Mouse (Mus musculus) cerebellum, adult 11-12 months (tissue): ENCODE measurements around the gene Tmem127.
A peak's percentile ranks its signal among the peaks of the same experiment; 100 is the strongest.
"Not testable (repeated sequence)": the region's sequence is repeated elsewhere in the genome, so short reads cannot be mapped to it uniquely, and the experiment has no call there.

Experiments used
- DNase-seq: peaks from one replicate; pipeline ENCODE4 v3.0.0; 2022

Gene Tmem127

DNA sequence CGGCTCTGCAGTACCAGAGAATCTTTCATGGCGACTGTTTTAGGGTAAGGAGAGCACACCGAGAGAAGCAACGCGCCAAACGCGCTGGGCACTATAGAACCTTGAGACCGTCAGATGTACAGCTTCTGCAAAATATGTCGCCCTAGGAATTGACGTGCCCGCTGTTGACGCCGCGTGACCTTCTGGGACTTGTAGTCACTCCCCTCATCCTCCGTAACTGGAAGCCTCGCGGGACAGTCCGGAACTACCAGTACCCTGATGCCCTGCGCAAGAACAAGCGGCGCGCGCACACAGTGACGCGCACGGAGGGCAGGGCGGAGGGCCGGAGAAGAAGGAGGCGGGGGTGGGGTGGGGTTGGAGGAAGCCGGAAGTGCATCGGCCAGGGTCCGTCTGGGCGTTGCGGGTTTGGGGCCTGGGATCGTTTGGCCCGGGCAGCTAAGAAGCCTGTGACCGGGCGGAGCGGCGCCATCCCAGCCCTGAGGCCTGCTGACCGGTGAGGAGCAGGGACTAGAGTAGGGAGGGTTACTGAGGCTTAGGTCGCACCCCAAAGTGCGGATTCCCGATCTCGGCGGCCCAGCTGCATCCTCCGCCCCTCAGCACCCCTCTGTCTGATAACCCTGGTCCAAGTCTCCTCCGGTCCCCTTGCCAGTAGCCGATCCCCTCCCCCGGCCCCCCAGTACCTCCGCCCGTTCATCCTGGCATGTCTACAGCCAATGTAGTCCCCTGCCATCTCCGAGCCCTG lies at the start of gene Tmem127, which contains the start of gene Ciao1:
Gene Tmem127 (plus strand): TSS at position 317 of the 742 bp plus-strand sequence.
Gene Ciao1 (minus strand): TSS at position 225 of the 742 bp plus-strand sequence.
- peak; percentile 98 for DNase-seq

DNA sequence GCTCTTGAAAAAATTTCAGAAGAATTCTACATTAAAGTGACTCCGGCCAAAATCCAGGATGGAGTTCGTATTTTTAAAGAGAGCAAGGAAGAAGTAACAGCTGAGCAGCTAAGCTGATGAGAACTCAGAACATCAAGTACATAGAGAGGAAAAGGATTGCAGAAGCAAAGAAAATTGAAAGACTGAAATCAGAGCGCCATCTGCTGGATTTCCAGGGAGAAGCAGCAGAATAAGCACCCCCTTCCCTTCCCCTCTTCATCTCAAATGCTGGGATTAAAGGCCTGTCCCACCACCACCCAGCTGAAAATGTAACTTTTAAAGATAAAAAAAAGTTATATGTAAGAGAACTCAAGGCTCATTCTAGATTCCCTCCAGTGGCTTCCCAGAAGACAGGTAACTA lies 42.8 kb upstream of the Tmem127 start:
- DNase-seq = no peak

DNA sequence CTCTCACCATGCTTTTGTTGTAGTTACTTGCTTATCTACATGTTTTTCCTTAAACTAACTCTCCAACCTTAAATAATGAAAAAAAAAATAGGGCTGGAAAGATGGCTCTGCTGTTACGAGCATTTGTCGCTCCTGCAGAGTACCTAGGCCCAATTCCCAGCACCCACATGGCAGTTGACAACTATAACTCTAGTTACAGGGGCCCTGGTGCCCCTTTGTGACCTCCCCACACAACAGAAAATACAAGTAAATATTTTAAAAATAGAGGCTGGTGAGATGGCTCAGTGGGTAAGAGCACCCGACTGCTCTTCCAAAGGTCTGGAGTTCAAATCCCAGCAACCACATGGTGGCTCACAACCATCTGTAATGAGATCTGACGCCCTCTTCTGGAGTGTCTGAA lies 41.8 kb upstream of the Tmem127 start:
- DNase-seq = not testable (repeated sequence)

DNA sequence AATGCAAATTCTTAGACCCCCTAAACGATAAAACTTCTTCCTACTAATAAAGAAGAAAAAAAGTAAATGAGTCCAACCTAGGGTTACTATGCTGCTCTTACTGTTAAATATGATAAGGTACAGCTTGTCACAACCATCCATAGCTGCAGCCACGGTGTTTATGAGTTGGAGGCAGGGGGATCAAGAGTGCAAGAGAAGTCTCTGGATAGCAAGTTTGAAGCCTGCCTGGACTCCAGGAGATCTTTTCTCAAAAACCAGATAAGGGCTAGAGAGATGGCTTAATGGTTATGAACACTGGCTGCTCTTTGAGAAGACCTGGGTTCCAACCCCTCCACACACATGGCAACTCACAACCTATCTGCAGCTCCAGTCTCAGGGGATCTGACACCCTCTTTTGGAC lies 40.8 kb upstream of the Tmem127 start:
- no peak for DNase-seq

DNA sequence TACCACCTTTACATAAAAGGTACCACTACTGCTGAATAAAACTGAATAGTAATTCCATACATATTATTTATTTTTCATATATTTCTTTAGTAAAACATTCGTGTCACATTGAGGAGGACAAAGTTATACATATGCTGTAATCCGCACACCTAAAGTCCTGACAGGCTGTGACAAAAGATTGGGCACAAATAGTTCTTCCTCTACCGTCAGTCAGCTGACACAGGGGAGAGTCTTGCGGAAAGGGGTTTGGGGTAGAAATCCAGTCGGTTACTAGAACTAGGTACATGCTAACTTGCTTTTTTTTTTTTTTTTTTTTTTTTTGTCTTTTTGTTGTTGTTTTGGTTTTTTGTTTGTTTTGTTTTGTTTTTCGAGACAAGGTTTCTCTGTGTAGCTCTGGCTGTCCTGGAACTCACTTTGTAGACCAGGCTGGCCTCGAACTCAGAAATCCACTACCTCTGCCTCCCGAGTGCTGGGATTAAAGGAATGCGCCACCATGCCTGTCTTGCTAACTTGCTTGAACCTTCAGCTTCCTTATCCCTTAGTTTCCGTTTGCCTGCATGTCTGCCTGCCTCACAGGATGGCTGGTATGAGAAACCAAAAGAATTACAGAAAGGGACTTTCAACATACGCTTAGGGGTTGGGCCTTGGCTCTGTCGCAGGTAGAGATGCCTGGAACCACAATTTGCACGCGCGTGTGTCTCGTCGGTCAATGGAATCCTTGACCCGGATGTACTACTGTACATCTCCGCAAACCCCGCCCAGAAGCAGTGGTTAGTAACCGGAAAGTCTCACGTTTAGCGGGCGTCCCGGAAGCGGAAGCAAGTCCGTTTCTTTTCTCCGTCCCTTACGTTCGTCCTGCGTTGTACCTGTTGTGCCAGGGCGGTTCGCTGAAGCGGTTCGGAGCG lies 39.9 kb upstream of the Tmem127 start, which contains the start of the genes 1810024B03Rik and Snrnp200:
Gene 1810024B03Rik (minus strand): TSS at position 734 of the 905 bp plus-strand sequence.
Gene Snrnp200 (plus strand): TSS at position 840 of the 905 bp plus-strand sequence.
- DNase-seq = peak; percentile 95

DNA sequence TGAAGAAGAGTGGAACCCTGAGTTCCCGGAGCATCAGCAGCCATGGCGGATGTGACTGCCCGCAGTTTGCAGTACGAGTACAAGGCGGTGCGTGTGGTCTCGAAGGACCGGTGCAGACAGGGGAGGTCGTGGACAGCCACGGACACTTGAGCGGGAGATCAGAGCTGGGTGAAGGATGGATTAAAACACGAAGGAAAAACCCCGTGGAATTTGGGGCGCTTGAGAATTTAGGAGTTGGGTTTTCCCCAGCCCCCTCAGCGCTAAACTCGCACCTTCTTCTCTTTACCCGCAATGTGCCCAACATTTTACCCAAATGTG lies 39.3 kb upstream of the Tmem127 start:
- DNase-seq = no peak

DNA sequence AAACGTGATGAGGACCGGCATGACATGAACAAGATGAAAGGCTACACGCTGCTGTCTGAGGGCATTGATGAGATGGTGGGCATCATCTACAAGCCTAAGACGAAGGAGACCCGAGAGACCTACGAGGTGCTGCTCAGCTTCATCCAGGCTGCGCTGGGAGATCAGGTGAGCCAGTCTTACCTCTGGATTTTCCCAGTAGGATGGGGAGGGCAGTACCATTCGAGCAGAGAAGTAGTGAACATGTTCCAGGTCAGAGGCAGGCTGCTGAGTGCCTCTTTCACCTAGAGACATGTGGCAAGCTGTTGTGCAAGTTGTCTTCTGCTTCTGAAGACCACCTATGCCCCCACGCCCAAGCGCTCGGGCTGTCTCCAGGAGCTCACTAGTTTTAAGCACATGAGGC lies 37.0 kb upstream of the Tmem127 start:
- no peak for DNase-seq

DNA sequence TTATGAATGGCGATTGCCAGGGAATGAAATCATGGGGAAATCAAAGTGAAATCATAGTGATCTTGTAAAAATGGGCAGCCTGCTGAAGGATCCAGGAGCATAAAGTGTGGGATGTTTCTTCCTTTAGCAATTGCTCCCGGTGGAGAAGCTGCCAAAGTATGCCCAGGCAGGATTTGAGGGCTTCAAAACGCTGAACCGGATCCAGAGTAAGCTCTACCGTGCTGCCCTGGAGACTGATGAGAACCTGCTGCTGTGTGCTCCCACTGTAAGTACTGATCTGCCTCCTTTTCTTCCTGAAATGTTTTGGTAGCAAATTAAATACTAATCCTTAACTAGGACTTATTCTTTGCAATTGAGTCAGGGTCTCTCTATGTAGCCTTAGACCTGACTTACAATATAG lies 30.0 kb upstream of the Tmem127 start:
- DNase-seq = no peak

DNA sequence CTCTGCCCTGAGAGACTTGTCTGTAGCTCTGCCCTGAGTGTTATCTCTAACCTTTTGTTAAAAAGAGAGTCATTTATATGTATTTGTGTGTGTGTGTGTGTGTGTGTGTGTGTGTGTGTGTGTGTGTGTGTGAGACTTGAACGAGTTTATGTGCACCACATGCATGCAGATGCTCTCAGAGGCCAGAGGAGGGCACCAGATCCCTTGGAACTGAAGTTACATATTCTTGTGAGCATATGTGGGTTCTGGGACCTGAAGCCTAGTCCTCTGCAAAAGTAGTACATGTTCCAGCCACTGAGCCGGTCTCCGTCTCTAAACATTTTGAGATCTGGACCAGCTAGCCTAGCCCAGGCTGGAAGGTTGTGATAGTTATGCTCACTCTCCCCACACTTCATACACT lies 22.4 kb upstream of the Tmem127 start:
- no peak for DNase-seq

DNA sequence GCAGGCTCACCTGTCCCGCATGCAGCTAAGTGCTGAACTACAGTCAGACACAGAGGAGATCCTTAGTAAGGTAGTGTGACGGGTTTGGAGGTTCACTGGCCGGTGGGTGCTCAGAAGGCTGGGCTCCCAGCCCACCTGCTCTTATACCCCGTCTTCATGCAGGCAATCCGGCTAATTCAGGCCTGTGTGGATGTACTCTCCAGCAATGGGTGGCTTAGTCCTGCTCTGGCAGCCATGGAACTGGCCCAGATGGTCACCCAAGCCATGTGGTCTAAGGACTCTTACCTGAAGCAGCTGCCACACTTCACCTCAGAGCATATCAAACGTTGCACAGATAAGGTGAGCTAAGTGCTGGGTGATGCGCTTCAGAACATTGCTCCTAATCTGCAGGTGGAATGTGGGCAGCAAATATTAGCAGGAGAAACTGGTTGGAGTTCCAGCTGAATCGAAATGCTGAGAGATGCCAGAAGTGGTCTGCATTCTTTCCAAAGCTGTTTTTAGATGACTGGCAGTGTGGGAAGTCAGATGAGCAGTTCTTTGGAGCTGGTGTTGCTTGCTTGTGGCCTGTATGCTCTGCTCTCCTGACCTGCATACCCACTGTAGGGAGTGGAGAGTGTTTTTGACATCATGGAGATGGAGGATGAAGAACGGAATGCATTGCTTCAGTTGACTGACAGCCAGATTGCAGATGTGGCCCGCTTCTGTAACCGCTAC lies 9.7 kb upstream of the Tmem127 start:
- no peak for DNase-seq

DNA sequence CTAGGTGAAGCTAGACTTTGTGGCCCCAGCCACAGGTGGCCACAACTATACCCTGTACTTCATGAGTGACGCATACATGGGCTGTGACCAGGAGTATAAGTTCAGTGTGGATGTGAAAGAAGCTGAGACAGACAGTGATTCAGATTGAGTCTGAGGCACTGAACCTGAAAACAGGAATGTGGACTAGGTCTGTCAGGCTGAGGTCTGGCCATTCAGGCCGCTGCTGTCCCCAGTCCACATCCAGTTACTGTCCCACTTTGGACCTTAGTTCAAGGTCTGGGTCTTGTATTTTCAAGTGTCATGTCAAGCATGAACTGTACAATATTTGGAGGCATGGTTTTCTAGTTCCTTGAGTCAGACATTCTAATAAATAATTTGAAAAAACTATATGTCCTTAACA lies 7.6 kb upstream of the Tmem127 start:
- DNase-seq = no peak

DNA sequence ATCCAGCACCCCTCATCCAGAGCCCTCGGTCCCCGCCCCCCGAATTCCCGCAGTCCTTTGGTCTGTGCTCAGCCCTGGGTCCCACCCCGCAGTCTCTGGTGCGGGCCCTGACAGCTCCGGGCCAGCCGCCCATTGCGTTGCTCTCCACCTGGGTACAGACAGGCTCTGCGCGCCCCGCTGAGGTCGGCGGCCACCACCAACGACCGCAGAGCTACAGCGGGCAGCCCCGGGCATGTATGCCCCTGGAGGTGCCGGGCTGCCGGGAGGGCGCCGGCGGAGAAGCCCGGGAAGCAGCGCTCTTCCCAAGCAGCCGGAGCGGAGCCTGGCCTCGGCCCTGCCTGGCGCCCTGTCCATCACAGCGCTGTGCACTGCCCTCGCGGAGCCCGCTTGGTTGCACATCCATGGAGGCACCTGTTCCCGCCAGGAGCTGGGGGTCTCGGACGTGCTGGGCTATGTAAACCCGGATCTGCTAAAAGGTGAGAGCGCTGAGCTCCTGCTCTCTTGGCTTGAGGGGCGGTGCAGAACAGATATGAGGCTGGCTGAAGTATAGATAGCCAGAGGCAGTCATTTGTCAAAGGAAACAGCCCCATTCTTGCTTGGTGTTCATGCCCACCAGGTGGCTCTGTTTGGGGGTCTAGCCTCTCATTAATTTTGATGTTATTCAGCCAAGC lies 761 bp downstream of the Tmem127 start:
- DNase-seq = peak; percentile 75

DNA sequence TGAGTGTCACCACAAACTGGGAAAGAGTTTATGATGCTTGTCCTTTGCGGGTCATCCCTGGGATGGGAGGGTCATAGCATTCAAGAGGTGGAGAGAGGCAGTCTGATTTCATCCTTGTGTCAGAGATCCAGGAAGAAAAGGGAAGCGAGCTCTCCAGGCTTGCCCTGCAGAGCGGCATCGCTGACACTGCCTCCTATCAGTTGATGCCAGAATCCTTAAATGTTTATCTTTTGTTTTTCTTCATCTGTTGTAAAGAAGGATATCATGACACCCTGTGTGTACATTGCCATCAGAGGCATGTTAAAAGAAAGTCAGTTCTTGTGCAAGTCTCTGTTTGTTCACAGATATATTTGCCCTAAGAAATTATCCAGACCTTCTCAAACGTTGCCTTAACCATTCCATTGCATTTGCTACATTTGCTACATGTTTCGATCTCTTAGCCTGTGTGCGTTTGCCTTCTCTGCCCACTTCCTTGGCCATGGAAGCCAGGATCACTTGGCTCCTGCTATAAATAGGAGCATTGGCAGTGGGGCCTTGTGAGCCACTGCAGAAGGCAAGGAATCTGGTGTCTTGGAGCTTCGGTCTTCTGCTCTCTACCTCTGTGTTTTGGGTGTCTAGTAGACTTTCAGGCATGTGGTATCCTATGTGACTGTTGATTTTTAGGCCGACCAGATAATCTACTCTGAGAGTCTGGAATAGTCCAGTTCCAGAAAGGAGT lies 2.7 kb downstream of the Tmem127 start:
- no peak for DNase-seq

DNA sequence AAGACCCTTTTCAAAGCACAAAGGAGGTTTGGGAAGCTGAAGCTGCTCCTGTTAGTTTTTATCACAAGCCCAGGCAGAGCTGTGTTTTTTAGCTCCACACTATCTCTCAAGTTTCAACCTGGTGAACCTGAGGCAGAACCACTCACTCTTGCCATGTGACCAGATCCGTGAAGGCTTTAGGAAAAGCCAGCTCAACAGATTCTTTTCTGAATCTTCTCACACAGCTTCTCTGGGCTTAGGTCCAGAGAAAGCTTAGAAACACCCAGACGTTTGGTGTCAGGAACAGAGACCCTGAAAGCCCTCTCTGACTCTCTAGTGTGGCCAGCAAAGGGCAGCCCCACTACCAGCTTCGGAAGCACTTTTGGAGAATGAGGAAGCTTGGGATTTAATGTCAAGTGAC lies 3.7 kb downstream of the Tmem127 start:
- no peak for DNase-seq

DNA sequence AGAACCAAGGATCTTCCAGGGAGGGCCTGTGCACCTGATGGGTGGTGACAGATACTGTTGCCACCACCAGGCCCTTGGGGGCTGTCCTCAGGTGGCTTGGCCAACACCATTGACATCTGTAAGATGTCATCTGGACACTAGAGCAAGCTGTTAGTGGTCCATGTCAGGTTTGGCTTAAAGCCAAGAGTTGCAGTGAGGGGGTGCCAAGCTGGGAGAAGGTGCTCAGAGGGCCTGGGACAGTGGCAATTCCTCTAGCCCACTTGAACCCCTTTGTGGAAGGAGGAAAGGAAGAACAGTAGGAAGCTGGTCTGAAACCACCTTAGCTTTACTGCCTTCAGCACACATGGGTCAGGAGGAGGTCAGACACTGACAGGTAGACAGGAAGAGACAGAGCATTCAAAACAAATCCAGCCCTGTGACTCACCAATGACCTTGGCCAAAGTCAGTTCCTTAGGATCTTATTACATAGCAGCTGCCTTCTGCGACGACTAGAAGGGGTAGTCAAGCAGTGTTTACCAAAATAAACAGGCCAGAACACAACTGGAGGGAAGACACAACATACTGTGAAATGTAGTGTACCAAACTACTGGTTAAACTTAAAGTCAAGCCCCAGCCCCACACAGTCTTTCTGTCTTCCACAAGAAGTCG lies 4.3 kb downstream of the Tmem127 start:
- no peak for DNase-seq

DNA sequence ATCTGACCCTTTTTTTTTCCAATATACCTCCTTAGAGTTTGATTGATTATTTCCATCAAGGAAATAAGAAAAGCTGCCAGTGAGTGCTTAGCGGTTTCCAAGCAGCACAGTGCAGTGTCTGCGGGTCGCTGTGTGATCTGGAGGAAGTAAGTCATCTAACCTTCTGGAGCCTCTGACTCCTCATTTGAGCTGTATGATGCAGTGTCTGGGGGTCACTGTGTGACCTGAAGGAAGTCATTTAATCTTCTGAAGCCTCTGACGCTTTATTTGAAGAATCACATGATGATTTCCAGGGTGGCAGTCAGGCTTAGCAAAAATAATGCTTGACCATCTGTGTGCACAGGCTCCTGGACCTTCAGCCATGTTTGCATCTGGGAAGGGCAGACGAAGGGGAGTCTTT lies 5.1 kb downstream of the Tmem127 start:
- no peak for DNase-seq

DNA sequence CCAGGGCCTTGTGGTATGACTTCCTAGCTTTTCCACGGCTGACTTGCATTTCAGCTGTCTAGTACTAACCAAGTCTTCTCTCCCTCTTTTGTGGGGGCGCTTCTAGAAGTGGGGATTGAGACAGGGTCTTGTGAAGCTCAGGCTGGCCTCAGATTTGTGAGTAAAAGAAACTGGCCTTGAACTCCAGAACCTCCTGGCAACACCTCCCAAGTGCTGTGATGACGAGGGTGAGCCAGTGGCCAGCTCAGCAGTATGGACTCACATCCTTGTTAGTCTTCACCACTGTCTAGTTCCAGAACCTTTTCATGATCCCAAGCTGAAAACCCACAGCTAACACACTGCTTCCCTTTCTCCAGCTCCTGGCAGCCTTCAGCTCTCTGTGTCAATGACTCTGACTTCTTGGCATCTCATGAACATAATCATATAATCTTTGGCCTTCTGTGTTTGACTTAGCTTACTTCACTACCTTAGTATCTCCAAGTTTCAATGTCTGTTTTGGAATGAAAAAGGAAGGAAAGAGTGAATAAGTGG lies 7.0 kb downstream of the Tmem127 start:
- no peak for DNase-seq

DNA sequence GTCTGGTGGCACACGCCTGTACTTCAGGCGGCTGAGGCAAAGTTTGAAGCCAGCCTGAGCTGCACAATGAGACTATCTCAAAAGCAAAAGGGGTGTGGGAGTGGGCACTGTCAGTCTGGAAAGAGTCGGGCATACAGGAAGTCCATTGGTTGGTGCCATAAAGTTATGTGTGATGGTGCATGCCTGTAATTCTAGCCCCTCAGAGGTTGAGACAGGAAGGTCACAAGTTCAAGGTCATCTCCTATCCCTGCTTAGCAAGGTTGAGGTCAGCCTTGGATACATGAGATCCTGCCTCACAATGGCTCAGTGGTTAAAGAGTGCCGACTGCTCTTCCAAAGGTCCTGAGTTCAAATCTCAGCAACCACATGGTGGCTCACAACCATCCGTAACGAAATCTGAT lies 7.6 kb downstream of the Tmem127 start:
- DNase-seq = no peak

DNA sequence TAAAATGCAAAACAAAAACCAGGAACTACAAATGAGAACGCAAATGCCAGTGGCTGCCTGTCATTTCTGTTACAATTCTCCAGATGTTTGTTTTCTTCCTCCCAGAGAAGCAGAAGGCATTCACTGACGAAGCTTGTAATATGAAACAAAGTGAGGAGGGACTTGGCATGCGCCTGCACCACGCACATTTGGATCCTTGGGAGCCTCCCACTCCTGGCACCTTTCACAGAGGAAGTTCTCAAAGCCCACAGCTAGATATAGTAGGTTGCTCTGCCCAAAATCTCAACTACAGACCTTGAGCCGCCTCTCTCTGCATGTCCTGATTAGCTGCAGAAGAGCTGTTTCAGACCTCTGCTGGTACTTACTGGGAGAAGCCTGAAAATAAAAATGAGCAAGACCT lies 11.6 kb downstream of the Tmem127 start:
- no peak for DNase-seq

DNA sequence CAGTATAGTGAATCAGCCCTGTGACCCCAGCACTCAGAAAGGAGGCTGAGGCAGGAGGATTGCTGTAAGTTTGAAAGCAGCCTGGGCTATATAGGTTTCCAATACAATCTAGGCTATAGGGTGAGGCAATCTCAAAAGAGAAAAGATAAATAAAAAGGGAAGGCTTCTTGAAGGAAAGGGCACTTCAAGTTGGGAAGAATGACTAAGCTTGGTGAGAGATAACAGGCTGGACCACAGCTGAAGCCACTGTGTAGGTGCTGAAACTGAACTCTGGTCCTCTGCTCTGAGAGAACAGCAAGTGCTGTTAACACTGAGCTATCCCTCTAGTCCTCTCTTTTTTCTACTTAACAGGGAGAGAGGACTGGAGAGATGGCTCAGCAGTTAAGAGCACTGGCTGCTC lies 14.8 kb downstream of the Tmem127 start:
- DNase-seq = no peak

DNA sequence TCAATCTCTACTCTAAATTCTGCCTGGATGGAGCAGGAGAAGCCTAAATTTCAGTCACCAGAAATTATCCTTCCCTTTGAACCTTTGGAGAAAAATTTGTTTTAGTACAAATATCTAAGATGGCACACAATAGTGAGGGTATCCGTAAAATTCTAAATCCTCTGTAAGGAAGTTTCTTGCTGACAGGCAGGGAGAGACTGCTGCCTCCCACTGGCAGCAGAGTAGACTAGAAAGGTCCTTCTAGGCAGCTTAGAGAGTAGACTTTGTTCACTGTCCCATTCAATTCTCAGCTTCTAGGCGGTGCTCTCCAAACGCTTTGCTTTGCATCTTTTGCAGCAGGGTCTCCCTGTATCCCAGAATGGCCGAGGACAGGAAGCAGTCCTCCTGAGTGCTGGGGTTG lies 20.1 kb downstream of the Tmem127 start:
- no peak for DNase-seq
